ENCODE assay signal across 30 mouse cellular contexts in genomic region chr8:34533421-34533820, GRCm38 (mm10).
DNase-seq lines count a peak whose midpoint lies in the region; ATAC-seq lines count a peak whose summit lies in the region.
"Had no signal": no experiment of that assay in that cellular context is flagged by ENCODE, and none has a peak within 500 bp of the region (broad histone marks: within the 10 kb centered on the region; RNA-seq: fewer than 3 reads in every experiment).

No protein-coding gene starts in this region.

- H3K9me3 ChIP-seq in heart, embryonic 13.5 days, result no peaks in the 10 kb centered on the region
- no peaks in the 10 kb centered on the region for H3K9me3 ChIP-seq in heart, embryonic 10.5 days
- H3K9me3 ChIP-seq in heart, embryonic 16.5 days (replicated peaks; ENCODE audit: control insufficient read depth, low read length), result no peaks in the 10 kb centered on the region
- no peaks in the 10 kb centered on the region for H3K9me3 ChIP-seq in midbrain, embryonic 11.5 days (ENCODE audit: control insufficient read depth, low read length)
- no peaks in the 10 kb centered on the region for H3K9me3 ChIP-seq in midbrain, embryonic 10.5 days (replicated peaks)
- H3K9me3 ChIP-seq: embryonic facial prominence, embryonic 12.5 days; embryonic facial prominence, embryonic 15.5 days; hindbrain, embryonic 10.5 days; hindbrain, embryonic 13.5 days; intestine, embryonic 15.5 days had no signal

- no peak for ATAC-seq in heart, embryonic 13.5 days (ENCODE audit: extremely low read depth, insufficient number of reproducible peaks, low FRiP score, low TSS enrichment)
- ATAC-seq in heart, embryonic 16.5 days (replicated peaks; ENCODE audit: extremely low read depth, insufficient read depth, low FRiP score), result 0 out of 2 replicates have a peak, but pooled peaks have one; percentile 28
- ATAC-seq in midbrain, embryonic 11.5 days (ENCODE audit: low FRiP score), result no peak
- ATAC-seq: activated CD4-positive, CD25-positive, alpha-beta regulatory T cell, adult 4 months; forebrain, embryonic 14.5 days; forebrain, postnatal 0 days; hindbrain, embryonic 16.5 days; intestine, embryonic 15.5 days had no signal

- no peak overlapping the region; the same call in 1 of the 2 replicates for H3K4me2 ChIP-seq in heart, embryonic 13.5 days
- H3K4me2 ChIP-seq in heart, embryonic 16.5 days (ENCODE audit: low read depth, low read length), result no peak overlapping the region
- H3K4me2 ChIP-seq in midbrain, embryonic 11.5 days, result no peak overlapping the region
- H3K4me2 ChIP-seq: embryonic facial prominence, embryonic 12.5 days; embryonic facial prominence, embryonic 15.5 days; hindbrain, embryonic 13.5 days; intestine, embryonic 15.5 days had no signal

- H3K4me1 ChIP-seq in heart, embryonic 13.5 days, result peaks cover 24% of the 10 kb centered on the region
- peaks cover 12% of the 10 kb centered on the region for H3K4me1 ChIP-seq in heart, embryonic 10.5 days
- peaks cover 11% of the 10 kb centered on the region for H3K4me1 ChIP-seq in heart, embryonic 16.5 days (ENCODE audit: control insufficient read depth, insufficient read depth, low read length)
- no peaks in the 10 kb centered on the region for H3K4me1 ChIP-seq in midbrain, embryonic 11.5 days (ENCODE audit: control insufficient read depth, insufficient read depth, low read length)
- H3K4me1 ChIP-seq in midbrain, embryonic 10.5 days, result no peaks in the 10 kb centered on the region
- H3K4me1 ChIP-seq: embryonic facial prominence, embryonic 12.5 days; embryonic facial prominence, embryonic 15.5 days; hindbrain, embryonic 10.5 days; hindbrain, embryonic 13.5 days had no signal

- WGBS in heart, embryonic 13.5 days, result 48% methylated on average over 4 of the region's 4 CpGs
- WGBS in heart, embryonic 10.5 days, result 60% methylated on average over 4 of the region's 4 CpGs
- WGBS in heart, embryonic 16.5 days, result 37% methylated on average over 4 of the region's 4 CpGs
- WGBS in midbrain, embryonic 11.5 days, result 86% methylated on average over 4 of the region's 4 CpGs
- 89% methylated on average over 4 of the region's 4 CpGs for WGBS in midbrain, embryonic 10.5 days

- no peaks in the 10 kb centered on the region for H3K27me3 ChIP-seq in heart, embryonic 13.5 days (replicated peaks)
- no peaks in the 10 kb centered on the region for H3K27me3 ChIP-seq in heart, embryonic 10.5 days (ENCODE audit: insufficient read depth, poor library complexity, severe bottlenecking)
- no peaks in the 10 kb centered on the region for H3K27me3 ChIP-seq in heart, embryonic 16.5 days (ENCODE audit: control insufficient read depth, insufficient read depth, low read length)
- H3K27me3 ChIP-seq in midbrain, embryonic 11.5 days (ENCODE audit: control insufficient read depth, insufficient read depth, low read length), result no peaks in the 10 kb centered on the region
- H3K27me3 ChIP-seq in midbrain, embryonic 10.5 days (ENCODE audit: low read depth, poor library complexity, severe bottlenecking), result no peaks in the 10 kb centered on the region
- H3K27me3 ChIP-seq: CH12.LX; embryonic facial prominence, embryonic 12.5 days; embryonic facial prominence, embryonic 15.5 days; hindbrain, embryonic 13.5 days; intestine, embryonic 15.5 days had no signal

- H3K4me3 ChIP-seq in heart, embryonic 13.5 days, result no peak overlapping the region
- H3K4me3 ChIP-seq in heart, embryonic 10.5 days, result no peak overlapping the region
- H3K4me3 ChIP-seq in heart, embryonic 16.5 days (ENCODE audit: low read length), result no peak overlapping the region
- no peak overlapping the region for H3K4me3 ChIP-seq in midbrain, embryonic 11.5 days (ENCODE audit: low read depth, low read length)
- no peak overlapping the region for H3K4me3 ChIP-seq in midbrain, embryonic 10.5 days
- H3K4me3 ChIP-seq: embryonic facial prominence, embryonic 12.5 days; embryonic facial prominence, embryonic 15.5 days; hindbrain, embryonic 10.5 days; hindbrain, embryonic 13.5 days; intestine, embryonic 15.5 days had no signal

- no peak for DNase-seq in heart, embryonic 10.5 days (ENCODE audit: low spot score)
- no peak for DNase-seq in heart, adult 11 months
- peak; percentile 57 for DNase-seq in midbrain, embryonic 11.5 days (ENCODE audit: low spot score, missing footprints)
- DNase-seq in midbrain, embryonic 10.5 days (ENCODE audit: low spot score), result no peak
- DNase-seq in kidney, adult 8-10 months, result no peak
- DNase-seq: adrenal gland, adult 8-10 months; adrenal gland, postnatal 25 days; B cell, adult 2 months; cerebellum, adult 11 months; cerebellum, adult 2 months; cerebellum, adult 9-11 months; cerebellum, postnatal 25 days; forebrain, postnatal 0 days; gastrocnemius, postnatal 10 days; gastrocnemius, postnatal 36 days; heart, postnatal 10 days; heart, postnatal 36 days; kidney, adult 18-20 months had no signal

- H3K9ac ChIP-seq in heart, embryonic 13.5 days, result no peak overlapping the region
- H3K9ac ChIP-seq in heart, embryonic 16.5 days (ENCODE audit: low read length), result no peak overlapping the region
- no peak overlapping the region for H3K9ac ChIP-seq in midbrain, embryonic 11.5 days (ENCODE audit: low read length)
- H3K9ac ChIP-seq: embryonic facial prominence, embryonic 12.5 days; embryonic facial prominence, embryonic 15.5 days; forebrain, postnatal 0 days; hindbrain, embryonic 13.5 days; intestine, embryonic 15.5 days had no signal

- no peaks in the 10 kb centered on the region for H3K36me3 ChIP-seq in heart, embryonic 13.5 days
- no peaks in the 10 kb centered on the region for H3K36me3 ChIP-seq in heart, embryonic 10.5 days
- H3K36me3 ChIP-seq in heart, embryonic 16.5 days (ENCODE audit: control insufficient read depth, insufficient read depth), result no peaks in the 10 kb centered on the region
- no peaks in the 10 kb centered on the region for H3K36me3 ChIP-seq in midbrain, embryonic 11.5 days (ENCODE audit: control insufficient read depth, insufficient read depth, low read length)
- no peaks in the 10 kb centered on the region for H3K36me3 ChIP-seq in midbrain, embryonic 10.5 days
- H3K36me3 ChIP-seq: embryonic facial prominence, embryonic 12.5 days; embryonic facial prominence, embryonic 15.5 days; G1E; hindbrain, embryonic 10.5 days; hindbrain, embryonic 13.5 days; intestine, embryonic 15.5 days had no signal

- peak overlapping the region; percentile 34; the same call in 1 of the 2 replicates for H3K27ac ChIP-seq in heart, embryonic 13.5 days (replicated peaks)
- H3K27ac ChIP-seq in heart, embryonic 10.5 days, result no peak overlapping the region
- no peak overlapping the region for H3K27ac ChIP-seq in heart, embryonic 16.5 days (ENCODE audit: low read length)
- H3K27ac ChIP-seq in midbrain, embryonic 11.5 days (ENCODE audit: low read depth, low read length), result no peak overlapping the region
- no peak overlapping the region for H3K27ac ChIP-seq in midbrain, embryonic 10.5 days (replicated peaks)
- H3K27ac ChIP-seq: embryonic facial prominence, embryonic 12.5 days; embryonic facial prominence, embryonic 15.5 days; hindbrain, embryonic 10.5 days; hindbrain, embryonic 13.5 days; intestine, embryonic 15.5 days had no signal
